Mouse (Mus musculus): ENCODE measurements at regions not wholly inside any gene's neighbourhood (a gene's known extent, or its start where the extent isn't known, plus 50 kb on each side); places are given as distances from the start of the nearest gene placed in this dataset.

DNA sequence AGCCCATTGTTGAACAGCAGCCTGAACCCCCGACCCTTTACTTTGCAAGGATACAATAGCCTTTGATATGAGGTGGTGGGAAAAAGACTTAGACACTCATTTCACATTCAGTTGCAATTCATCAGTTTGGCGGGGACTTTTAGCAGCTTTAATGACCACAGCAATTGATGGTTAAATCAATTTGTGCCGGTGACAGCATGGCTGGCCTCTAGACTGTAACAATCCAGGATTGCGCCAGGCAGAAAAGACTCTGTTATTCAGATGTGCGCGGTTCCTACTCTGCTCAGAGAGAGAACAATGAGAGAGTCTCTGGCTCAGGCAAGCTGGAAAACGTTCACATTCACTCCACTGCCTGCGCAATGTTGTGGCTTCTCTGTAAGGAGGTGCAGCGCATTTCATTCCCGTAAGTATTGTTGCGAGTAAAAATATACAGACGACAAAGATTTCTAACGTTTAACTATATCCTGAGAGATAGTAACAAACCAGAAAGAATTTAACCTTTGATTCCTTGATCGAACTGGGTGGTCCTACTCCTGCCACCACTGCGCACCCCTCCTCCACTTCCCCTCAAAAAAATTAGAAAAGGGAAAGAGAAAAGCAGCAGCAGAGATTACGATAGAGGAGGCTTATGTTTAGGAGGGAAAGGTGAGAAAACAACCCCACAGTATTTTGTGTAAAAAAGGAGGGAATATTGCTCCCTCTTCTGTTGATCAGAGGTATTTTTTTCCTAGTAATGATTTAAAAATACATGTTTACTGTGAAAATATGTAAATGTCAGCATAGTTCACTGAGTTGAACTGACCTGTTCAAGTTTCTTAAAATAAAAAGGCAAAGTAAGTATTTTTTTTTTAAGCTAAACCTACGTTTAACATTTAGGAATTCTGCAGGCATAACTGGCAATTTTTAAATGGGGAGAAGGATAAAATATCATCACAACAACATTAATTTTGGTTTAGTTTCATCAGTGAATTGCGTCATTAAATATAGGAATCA, 267.6 kb downstream of the Rfpl4b start:
- TF ChIP-seq USF1 (IDR thresholded peaks at IDR 0.05; ENCODE audit: low read depth) (no peak), MYOG (IDR thresholded peaks at IDR 0.05; ENCODE audit: control insufficient read depth in 1 of 3, insufficient read depth in 1 of 3, insufficient read length in 2 of 3, low read depth in 2 of 3) (no peak), TCF12 (IDR thresholded peaks at IDR 0.05; ENCODE audit: insufficient read depth, poor library complexity, severe bottlenecking) (no peak), POLR2A (IDR thresholded peaks at IDR 0.05; ENCODE audit: insufficient read length, low read depth) (no peak), MAX (IDR thresholded peaks at IDR 0.05; ENCODE audit: low read depth) (no peak), TCF3 (IDR thresholded peaks at IDR 0.05; ENCODE audit: insufficient read length, low read depth) (no peak), E2F4 (IDR thresholded peaks at IDR 0.05; ENCODE audit: insufficient read depth) (no peak), POLR2AphosphoS2 (IDR thresholded peaks at IDR 0.05; ENCODE audit: insufficient read length, low read depth) (no peak)
